Mouse (Mus musculus): Measurements from ENCODE around the gene Mcoln2. TPM values are rescaled to one million over a fixed set of nuclear protein-coding genes. Genes with fewer than 3 reads are reported as not detected.

Mcoln2 gene
- polyA plus RNA-seq, 1 experiment from 2014 or later, result 0.23 TPM

- 0 out of 2 replicates have a peak overlapping the region, but pooled peaks have one; percentile 2 for H3K4me2 ChIP-seq (ENCODE audit: low read length)
- peaks cover 4 to 6% of the 10 kb centered on the region in 2 experiments; a peak in 2 of 4 replicates for H3K4me1 ChIP-seq (ENCODE audit: control insufficient read depth in 2 of 2, insufficient read depth in 2 of 2, low read length in 2 of 2)
- ATAC-seq (ENCODE audit: insufficient number of reproducible peaks, insufficient read depth, low FRiP score, low read depth), result no peak
- 66% methylated on average over 5 of the region's 5 CpGs for WGBS
- H3K9me3 ChIP-seq (ENCODE audit: control insufficient read depth, low read length), result no peaks in the 10 kb centered on the region
- H3K4me3 ChIP-seq (ENCODE audit: control insufficient read depth in 1 of 2, insufficient read depth in 1 of 2, low read depth in 1 of 2, low read length in 2 of 2), result no peak overlapping the region
- H3K27me3 ChIP-seq (ENCODE audit: control insufficient read depth, insufficient read depth, low read length), result no peaks in the 10 kb centered on the region
- no peaks in the 10 kb centered on the region for H3K36me3 ChIP-seq (ENCODE audit: control insufficient read depth, insufficient read depth, low read length)
- no peak overlapping the region for H3K27ac ChIP-seq (replicated peaks in 1 of 2; ENCODE audit: control insufficient read depth in 1 of 2, insufficient read depth in 1 of 2, low read depth in 2 of 2, low read length in 2 of 2)
- H3K9ac ChIP-seq (ENCODE audit: low read length), result no peak overlapping the region
Observed at GRCm38 (mm10) chr3:146213336-146213735, 63.7 kb downstream of the Mcoln2 start.

- ATAC-seq (ENCODE audit: insufficient number of reproducible peaks, insufficient read depth, low FRiP score, low read depth), result no peak
- Histone ChIP-seq H3K9me3 (ENCODE audit: control insufficient read depth, low read length) (no peaks in the 10 kb centered on the region), H3K4me1 (ENCODE audit: control insufficient read depth in 2 of 2, insufficient read depth in 2 of 2, low read length in 2 of 2) (peaks cover 4 to 9% of the 10 kb centered on the region in 2 experiments; a peak in 2 of 4 replicates), H3K9ac (ENCODE audit: low read length) (no peak overlapping the region), H3K4me2 (ENCODE audit: low read length) (no peak overlapping the region), H3K27me3 (ENCODE audit: control insufficient read depth, insufficient read depth, low read length) (no peaks in the 10 kb centered on the region), H3K4me3 (ENCODE audit: control insufficient read depth in 1 of 2, insufficient read depth in 1 of 2, low read depth in 1 of 2, low read length in 2 of 2) (no peak overlapping the region), H3K36me3 (ENCODE audit: control insufficient read depth, insufficient read depth, low read length) (no peaks in the 10 kb centered on the region), H3K27ac (replicated peaks in 1 of 2; ENCODE audit: control insufficient read depth in 1 of 2, insufficient read depth in 1 of 2, low read depth in 2 of 2, low read length in 2 of 2) (no peak overlapping the region)
- 90% methylated on average over 3 of the region's 3 CpGs for WGBS
Observed at GRCm38 (mm10) chr3:146216561-146216960, 66.9 kb downstream of the Mcoln2 start.

GRCm38 (mm10) chr3:146220776-146221486 lies 71.3 kb downstream of the Mcoln2 start, which contains the start of gene Lpar3:
Lpar3 (plus strand) TSS chr3:146220963.
- Histone ChIP-seq H3K36me3 (ENCODE audit: control insufficient read depth, insufficient read depth, low read length) (peaks cover 3% of the 10 kb centered on the region; the same call in 1 of the 2 replicates), H3K9ac (ENCODE audit: low read length) (peak within 1 kb of the TSS; percentile 88), H3K4me1 (ENCODE audit: control insufficient read depth in 2 of 2, insufficient read depth in 2 of 2, low read length in 2 of 2) (peaks cover 15 to 23% of the 10 kb centered on the region in 2 experiments), H3K4me3 (ENCODE audit: control insufficient read depth in 1 of 2, insufficient read depth in 1 of 2, low read depth in 1 of 2, low read length in 2 of 2) (peak within 1 kb of the TSS; percentile 71 to 95), H3K27me3 (ENCODE audit: control insufficient read depth, insufficient read depth, low read length) (no peaks in the 10 kb centered on the region), H3K27ac (replicated peaks in 1 of 2; ENCODE audit: control insufficient read depth in 1 of 2, insufficient read depth in 1 of 2, low read depth in 2 of 2, low read length in 2 of 2) (peak within 1 kb of the TSS; percentile 75 to 84), H3K4me2 (ENCODE audit: low read length) (peak within 1 kb of the TSS; percentile 64), H3K9me3 (ENCODE audit: control insufficient read depth, low read length) (no peaks in the 10 kb centered on the region)
- WGBS, result under 1% methylated on average over 73 of the region's 73 CpGs
- peak; percentile 89 for ATAC-seq (ENCODE audit: insufficient number of reproducible peaks, insufficient read depth, low FRiP score, low read depth)

GRCm38 (mm10) chr3:146224271-146224670 lies 74.6 kb downstream of the Mcoln2 start:
- Histone ChIP-seq H3K4me1 (ENCODE audit: control insufficient read depth in 2 of 2, insufficient read depth in 2 of 2, low read length in 2 of 2) (peaks cover 20 to 47% of the 10 kb centered on the region in 2 experiments), H3K9me3 (ENCODE audit: control insufficient read depth, low read length) (no peaks in the 10 kb centered on the region), H3K4me2 (ENCODE audit: low read length) (peak overlapping the region; percentile 64), H3K9ac (ENCODE audit: low read length) (0 out of 2 replicates have a peak overlapping the region, but pooled peaks have one; percentile 11), H3K27me3 (ENCODE audit: control insufficient read depth, insufficient read depth, low read length) (no peaks in the 10 kb centered on the region), H3K36me3 (ENCODE audit: control insufficient read depth, insufficient read depth, low read length) (peaks cover 10% of the 10 kb centered on the region), H3K27ac (replicated peaks in 1 of 2; ENCODE audit: control insufficient read depth in 1 of 2, insufficient read depth in 1 of 2, low read depth in 2 of 2, low read length in 2 of 2) (no peak overlapping the region; a peak in 1 of 4 replicates), H3K4me3 (ENCODE audit: control insufficient read depth in 1 of 2, insufficient read depth in 1 of 2, low read depth in 1 of 2, low read length in 2 of 2) (no peak overlapping the region)
- whole genome bisulfite sequencing, result 41% methylated on average over 4 of the region's 4 CpGs
- ATAC-seq (ENCODE audit: insufficient number of reproducible peaks, insufficient read depth, low FRiP score, low read depth), result no peak

GRCm38 (mm10) chr3:146225061-146225761 lies 75.6 kb downstream of the Mcoln2 start:
- Histone ChIP-seq H3K4me2 (ENCODE audit: low read length) (peak overlapping the region; percentile 64; the same call in 1 of the 2 replicates), H3K27me3 (ENCODE audit: control insufficient read depth, insufficient read depth, low read length) (no peaks in the 10 kb centered on the region), H3K9me3 (ENCODE audit: control insufficient read depth, low read length) (no peaks in the 10 kb centered on the region), H3K4me3 (ENCODE audit: control insufficient read depth in 1 of 2, insufficient read depth in 1 of 2, low read depth in 1 of 2, low read length in 2 of 2) (no peak overlapping the region), H3K27ac (replicated peaks in 1 of 2; ENCODE audit: control insufficient read depth in 1 of 2, insufficient read depth in 1 of 2, low read depth in 2 of 2, low read length in 2 of 2) (peak overlapping the region in 1 of 2 experiments; percentile 9; a peak in 1 of 4 replicates), H3K9ac (ENCODE audit: low read length) (no peak overlapping the region), H3K4me1 (ENCODE audit: control insufficient read depth in 2 of 2, insufficient read depth in 2 of 2, low read length in 2 of 2) (peaks cover 27 to 55% of the 10 kb centered on the region in 2 experiments), H3K36me3 (ENCODE audit: control insufficient read depth, insufficient read depth, low read length) (peaks cover 10% of the 10 kb centered on the region)
- 65% methylated on average over 7 of the region's 7 CpGs for WGBS
- no peak for ATAC-seq (ENCODE audit: insufficient number of reproducible peaks, insufficient read depth, low FRiP score, low read depth)

GRCm38 (mm10) chr3:146227427-146227826 lies 77.8 kb downstream of the Mcoln2 start:
- Histone ChIP-seq H3K9ac (ENCODE audit: low read length) (no peak overlapping the region), H3K27me3 (ENCODE audit: control insufficient read depth, insufficient read depth, low read length) (no peaks in the 10 kb centered on the region), H3K36me3 (ENCODE audit: control insufficient read depth, insufficient read depth, low read length) (peaks cover 10% of the 10 kb centered on the region), H3K27ac (replicated peaks in 1 of 2; ENCODE audit: control insufficient read depth in 1 of 2, insufficient read depth in 1 of 2, low read depth in 2 of 2, low read length in 2 of 2) (no peak overlapping the region), H3K4me3 (ENCODE audit: control insufficient read depth in 1 of 2, insufficient read depth in 1 of 2, low read depth in 1 of 2, low read length in 2 of 2) (no peak overlapping the region), H3K4me1 (ENCODE audit: control insufficient read depth in 2 of 2, insufficient read depth in 2 of 2, low read length in 2 of 2) (peaks cover 31 to 70% of the 10 kb centered on the region in 2 experiments), H3K9me3 (ENCODE audit: control insufficient read depth, low read length) (no peaks in the 10 kb centered on the region), H3K4me2 (ENCODE audit: low read length) (no peak overlapping the region)
- no peak for ATAC-seq (ENCODE audit: insufficient number of reproducible peaks, insufficient read depth, low FRiP score, low read depth)
- 38% methylated on average over 3 of the region's 3 CpGs for WGBS

- WGBS, result 81% methylated on average over 13 of the region's 13 CpGs
Observed at GRCm38 (mm10) chr3:146228559-146229310, 79.1 kb downstream of the Mcoln2 start.

More at GRCm38 (mm10) chr3:146228559-146229310, 79.1 kb downstream of the Mcoln2 start:
- no peak overlapping the region for H3K4me3 ChIP-seq (ENCODE audit: control insufficient read depth in 1 of 2, insufficient read depth in 1 of 2, low read depth in 1 of 2, low read length in 2 of 2)
- no peak overlapping the region for H3K9ac ChIP-seq (ENCODE audit: low read length)
- no peaks in the 10 kb centered on the region for H3K9me3 ChIP-seq (ENCODE audit: control insufficient read depth, low read length)
- no peak overlapping the region for H3K27ac ChIP-seq (replicated peaks in 1 of 2; ENCODE audit: control insufficient read depth in 1 of 2, insufficient read depth in 1 of 2, low read depth in 2 of 2, low read length in 2 of 2)
- H3K27me3 ChIP-seq (ENCODE audit: control insufficient read depth, insufficient read depth, low read length), result no peaks in the 10 kb centered on the region
- peaks cover 31 to 76% of the 10 kb centered on the region in 2 experiments for H3K4me1 ChIP-seq (ENCODE audit: control insufficient read depth in 2 of 2, insufficient read depth in 2 of 2, low read length in 2 of 2)
- H3K36me3 ChIP-seq (ENCODE audit: control insufficient read depth, insufficient read depth, low read length), result peaks cover 10% of the 10 kb centered on the region
- ATAC-seq (ENCODE audit: insufficient number of reproducible peaks, insufficient read depth, low FRiP score, low read depth), result no peak
- no peak overlapping the region for H3K4me2 ChIP-seq (ENCODE audit: low read length)

Data from heart, embryonic 14.5 days (tissue).